Mouse (Mus musculus) olfactory bulb, adult 2 months (tissue): ENCODE data around the gene Mrps11.

ENCODE experiments used
- CTCF ChIP-seq: fragments of 200-500 bp; IDR thresholded peaks from 2 replicates; pipeline ENCODE4 v1.5.1; 2012; ENCODE audit warnings: low read depth, mild to moderate bottlenecking, low read length, moderate library complexity; ENCODE audit not compliant: insufficient read depth
- POLR2A ChIP-seq: fragments of 200-500 bp; IDR thresholded peaks from 2 replicates; pipeline ENCODE4 v1.6.1; 2012; ENCODE audit warnings: mild to moderate bottlenecking, low read depth, low read length, moderate library complexity; ENCODE audit not compliant: insufficient read depth

- TF ChIP-seq CTCF (no peak), POLR2A (no peak)
These were observed 30.0 kb upstream of the Mrps11 start for GRCm38 (mm10) chr7:78752961-78753360.
